Mouse (Mus musculus): ENCODE results near the gene Tial1. TPM values are rescaled to one million over a fixed set of nuclear protein-coding genes. Genes with fewer than 3 reads are reported as not detected.

Gene Tial1
- total and polyA plus RNA-seq, 3 experiments, result 42.7 to 126 TPM; not detected in 1

GRCm38 (mm10) chr7:128422491-128422890 lies 39.0 kb downstream of the Tial1 start:
- Histone ChIP-seq H3K79me2 (ENCODE audit: control insufficient read depth, insufficient read depth, low read length, poor library complexity) (peaks cover 1% of the 10 kb centered on the region), H3K4me1 (ENCODE audit: control insufficient read depth in 1 of 2, insufficient read depth in 2 of 2, low read length in 2 of 2) (0 out of 4 replicates have a peak, but pooled peaks cover 0 to under 1% of the 10 kb centered on the region in 2 experiments), H3K9ac (ENCODE audit: control insufficient read depth, low read depth, low read length, poor library complexity, severe bottlenecking) (no peak overlapping the region), H3K4me3 (ENCODE audit: control insufficient read depth in 1 of 2, insufficient read depth in 1 of 2, low read depth in 2 of 2, low read length in 2 of 2) (no peak overlapping the region), H3K27me3 (ENCODE audit: control insufficient read depth in 1 of 2, insufficient read depth in 2 of 2, low read length in 2 of 2) (peaks cover 0 to 3% of the 10 kb centered on the region in 2 experiments; a peak in 1 of 4 replicates), H3K9me3 (replicated peaks; ENCODE audit: insufficient read depth, low read length) (no peaks in the 10 kb centered on the region), H3K27ac (ENCODE audit: control insufficient read depth, low read depth, low read length) (no peak overlapping the region), H3K36me3 (ENCODE audit: control insufficient read depth in 1 of 2, insufficient read depth in 2 of 2, low read length in 2 of 2) (no peaks in the 10 kb centered on the region)
- no peak for TF ChIP-seq CTCF (IDR thresholded peaks at IDR 0.05 in 2 of 3, conservative IDR thresholded peaks at IDR 0.05 in 1 of 3; ENCODE audit: control insufficient read depth in 1 of 3, insufficient read depth in 1 of 3, low read depth in 2 of 3, low read length in 3 of 3, poor library complexity in 1 of 3, severe bottlenecking in 1 of 3)
- no peak for TF ChIP-seq ELF1 (IDR thresholded peaks at IDR 0.05; ENCODE audit: low read depth, low read length)
- no peak for TF ChIP-seq MYC (IDR thresholded peaks at IDR 0.05; ENCODE audit: low read depth, low read length)
- TF ChIP-seq MAZ (IDR thresholded peaks at IDR 0.05; ENCODE audit: low read depth, low read length), result no peak
- TF ChIP-seq NELFE (IDR thresholded peaks at IDR 0.05; ENCODE audit: low read depth, low read length), result no peak
- TF ChIP-seq ZNF384 (IDR thresholded peaks at IDR 0.05; ENCODE audit: low read depth, low read length), result no peak
- no peak for TF ChIP-seq CHD1 (IDR thresholded peaks at IDR 0.05; ENCODE audit: low read depth, low read length)
- no peak for TF ChIP-seq ZKSCAN1 (IDR thresholded peaks at IDR 0.05; ENCODE audit: low read depth, low read length)
- no peak for TF ChIP-seq TAL1 (IDR thresholded peaks at IDR 0.05; ENCODE audit: low read length)
- no peak for TF ChIP-seq HCFC1 (IDR thresholded peaks at IDR 0.05; ENCODE audit: low read depth, low read length)
- no peak for TF ChIP-seq SMC3 (IDR thresholded peaks at IDR 0.05; ENCODE audit: low read depth, low read length)
- no peak for TF ChIP-seq MXI1 (IDR thresholded peaks at IDR 0.05; ENCODE audit: low read depth, low read length)
- no peak for DNase-seq (ENCODE audit: low read depth, low spot score)

- H3K27ac ChIP-seq (ENCODE audit: control insufficient read depth, low read depth, low read length), result no peak overlapping the region
- no peaks in the 10 kb centered on the region for H3K36me3 ChIP-seq (ENCODE audit: control insufficient read depth in 1 of 2, insufficient read depth in 2 of 2, low read length in 2 of 2)
- peaks cover 2% of the 10 kb centered on the region for H3K79me2 ChIP-seq (ENCODE audit: control insufficient read depth, insufficient read depth, low read length, poor library complexity)
- H3K27me3 ChIP-seq (ENCODE audit: control insufficient read depth in 1 of 2, insufficient read depth in 2 of 2, low read length in 2 of 2), result peaks cover 0 to 3% of the 10 kb centered on the region in 2 experiments; a peak in 1 of 4 replicates
- TF ChIP-seq CHD2 (IDR thresholded peaks at IDR 0.05; ENCODE audit: low read length) (no peak), POLR2AphosphoS5 (IDR thresholded peaks at IDR 0.05; ENCODE audit: borderline replicate concordance, low read depth, low read length) (no peak), NELFE (IDR thresholded peaks at IDR 0.05; ENCODE audit: low read depth, low read length) (no peak), ELF1 (IDR thresholded peaks at IDR 0.05; ENCODE audit: low read depth, low read length) (no peak), TAL1 (IDR thresholded peaks at IDR 0.05; ENCODE audit: low read length) (no peak), CTCF (IDR thresholded peaks at IDR 0.05 in 2 of 3, conservative IDR thresholded peaks at IDR 0.05 in 1 of 3; ENCODE audit: control insufficient read depth in 1 of 3, insufficient read depth in 1 of 3, low read depth in 2 of 3, low read length in 3 of 3, poor library complexity in 1 of 3, severe bottlenecking in 1 of 3) (no peak), USF1 (IDR thresholded peaks at IDR 0.05; ENCODE audit: low read depth, low read length) (no peak), POLR2A (IDR thresholded peaks at IDR 0.05; ENCODE audit: control insufficient read depth in 1 of 2, insufficient read depth in 1 of 2, low read depth in 1 of 2, low read length in 2 of 2, poor library complexity in 1 of 2) (no peak), ZC3H11A (IDR thresholded peaks at IDR 0.05; ENCODE audit: low read depth, low read length) (no peak), CHD1 (IDR thresholded peaks at IDR 0.05; ENCODE audit: low read depth, low read length) (no peak), MXI1 (IDR thresholded peaks at IDR 0.05; ENCODE audit: low read depth, low read length) (no peak), ZKSCAN1 (IDR thresholded peaks at IDR 0.05; ENCODE audit: low read depth, low read length) (no peak)
- no peak overlapping the region for H3K9ac ChIP-seq (ENCODE audit: control insufficient read depth, low read depth, low read length, poor library complexity, severe bottlenecking)
- DNase-seq (ENCODE audit: low read depth, low spot score), result no peak
- no peak overlapping the region for H3K4me3 ChIP-seq (ENCODE audit: control insufficient read depth in 1 of 2, insufficient read depth in 1 of 2, low read depth in 2 of 2, low read length in 2 of 2)
- H3K9me3 ChIP-seq (replicated peaks; ENCODE audit: insufficient read depth, low read length), result no peaks in the 10 kb centered on the region
- H3K4me1 ChIP-seq (ENCODE audit: control insufficient read depth in 1 of 2, insufficient read depth in 2 of 2, low read length in 2 of 2), result peaks cover 0 to 9% of the 10 kb centered on the region in 2 experiments; a peak in 1 of 4 replicates
Observed at GRCm38 (mm10) chr7:128421701-128422100, 39.8 kb downstream of the Tial1 start.
